Mouse (Mus musculus): Measurements from ENCODE around the gene BC048562.
A peak's percentile ranks its signal among the peaks of the same experiment; 100 is the strongest.

The BC048562 gene

DNA sequence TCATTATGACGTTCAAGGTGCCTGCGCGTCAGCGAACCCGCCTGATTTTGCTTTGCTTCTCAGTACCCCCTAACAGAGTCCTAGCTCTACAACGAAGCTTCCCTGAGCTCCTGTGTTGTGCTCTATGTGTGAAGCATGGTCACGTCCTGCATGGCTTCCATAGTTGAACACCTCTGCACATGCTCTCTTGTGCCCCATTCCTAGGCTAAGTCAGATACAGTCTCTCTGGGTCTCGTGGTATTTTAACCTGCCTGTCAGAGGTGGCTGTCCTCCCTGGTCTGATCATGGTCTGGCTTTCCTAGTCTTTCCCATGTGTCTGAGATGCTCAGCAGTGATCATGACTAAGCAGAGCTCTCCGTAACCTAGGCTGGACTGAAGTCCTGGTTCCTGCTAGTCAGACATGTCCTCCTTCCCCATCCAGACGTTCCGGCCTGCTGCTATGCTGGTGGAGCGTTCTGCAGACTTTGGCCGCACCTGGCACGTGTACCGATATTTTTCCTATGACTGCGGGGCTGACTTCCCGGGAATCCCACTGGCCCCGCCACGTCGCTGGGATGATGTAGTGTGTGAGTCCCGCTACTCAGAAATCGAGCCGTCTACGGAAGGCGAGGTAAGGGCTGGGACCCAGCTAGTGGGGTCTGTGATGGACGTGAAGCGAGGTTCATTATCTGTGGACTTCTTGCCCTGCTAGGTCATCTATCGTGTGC lies 44.7 kb downstream of the BC048562 start:
- no peak for DNase-seq

DNA sequence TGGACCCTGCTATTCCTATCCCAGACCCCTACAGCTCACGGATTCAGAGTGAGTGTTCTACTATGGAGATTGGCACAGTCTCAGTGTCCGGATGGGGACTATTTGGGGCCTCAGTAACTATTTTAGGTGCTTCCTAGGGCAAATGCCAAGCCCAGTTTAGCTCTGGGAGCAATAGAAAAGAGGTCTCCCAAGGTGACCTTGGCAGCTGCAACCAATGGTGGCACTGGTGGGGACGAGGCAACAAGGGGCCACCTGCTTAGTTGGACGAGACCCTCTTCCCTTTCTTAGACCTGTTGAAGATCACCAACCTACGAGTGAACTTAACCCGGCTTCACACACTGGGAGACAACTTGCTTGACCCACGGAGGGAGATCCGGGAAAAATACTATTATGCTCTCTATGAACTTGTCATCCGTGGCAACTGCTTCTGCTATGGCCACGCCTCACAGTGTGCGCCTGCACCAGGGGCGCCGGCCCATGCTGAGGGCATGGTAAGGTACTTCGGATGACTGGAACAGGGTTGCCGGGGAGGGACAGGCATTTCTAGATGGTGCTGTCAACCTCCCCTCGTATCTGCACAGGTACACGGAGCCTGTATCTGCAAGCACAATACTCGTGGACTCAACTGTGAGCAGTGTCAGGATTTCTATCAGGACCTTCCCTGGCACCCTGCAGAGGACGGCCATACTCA lies 45.4 kb downstream of the BC048562 start:
- DNase-seq, result no peak

DNA sequence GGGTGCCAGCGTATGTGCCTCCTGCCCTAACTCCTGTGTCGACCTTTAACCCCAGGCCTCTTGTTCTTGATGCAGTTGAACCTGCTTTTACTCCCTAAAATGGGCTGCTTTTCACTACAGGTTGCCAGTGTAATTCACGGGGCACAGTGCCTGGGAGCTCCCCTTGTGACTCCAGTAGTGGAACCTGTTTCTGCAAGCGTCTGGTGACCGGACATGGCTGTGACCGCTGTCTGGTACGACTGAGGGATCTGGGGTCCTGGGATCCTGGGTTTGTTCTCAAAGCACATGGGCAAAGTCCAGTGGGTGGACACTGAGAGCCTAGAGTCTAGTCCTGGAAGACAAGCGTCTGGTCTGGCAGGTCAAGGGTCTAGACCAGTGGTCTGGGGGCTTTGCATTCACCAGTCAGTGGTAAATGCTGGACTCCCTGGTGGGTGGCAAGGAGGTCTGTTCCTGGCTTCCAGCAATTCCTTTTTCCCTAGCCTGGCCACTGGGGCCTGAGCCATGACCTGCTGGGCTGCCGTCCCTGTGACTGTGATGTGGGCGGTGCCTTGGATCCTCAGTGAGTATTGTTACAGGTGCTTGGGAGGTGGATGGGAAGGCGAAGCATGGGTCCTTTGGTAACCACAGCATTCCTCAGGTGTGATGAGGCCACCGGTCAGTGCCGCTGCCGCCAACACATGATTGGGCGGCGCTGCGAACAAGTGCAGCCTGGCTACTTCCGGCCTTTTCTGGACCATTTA lies 46.9 kb downstream of the BC048562 start:
- DNase-seq, result no peak

DNA sequence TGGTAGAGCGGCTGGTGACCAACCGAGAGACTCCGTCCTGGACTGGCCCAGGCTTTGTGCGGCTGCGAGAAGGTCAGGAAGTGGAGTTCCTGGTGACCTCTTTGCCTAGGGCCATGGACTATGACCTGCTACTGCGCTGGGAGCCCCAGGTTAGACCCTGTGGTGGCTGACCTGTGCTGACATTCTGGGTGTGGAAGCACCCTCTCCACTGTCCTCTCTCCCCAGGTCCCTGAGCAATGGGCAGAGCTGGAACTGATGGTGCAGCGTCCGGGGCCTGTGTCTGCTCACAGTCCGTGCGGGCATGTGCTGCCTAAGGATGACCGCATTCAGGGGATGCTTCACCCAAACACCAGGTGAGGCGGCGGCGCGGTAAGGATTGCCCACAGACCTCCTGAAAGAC lies 47.7 kb downstream of the BC048562 start:
- DNase-seq, result no peak

DNA sequence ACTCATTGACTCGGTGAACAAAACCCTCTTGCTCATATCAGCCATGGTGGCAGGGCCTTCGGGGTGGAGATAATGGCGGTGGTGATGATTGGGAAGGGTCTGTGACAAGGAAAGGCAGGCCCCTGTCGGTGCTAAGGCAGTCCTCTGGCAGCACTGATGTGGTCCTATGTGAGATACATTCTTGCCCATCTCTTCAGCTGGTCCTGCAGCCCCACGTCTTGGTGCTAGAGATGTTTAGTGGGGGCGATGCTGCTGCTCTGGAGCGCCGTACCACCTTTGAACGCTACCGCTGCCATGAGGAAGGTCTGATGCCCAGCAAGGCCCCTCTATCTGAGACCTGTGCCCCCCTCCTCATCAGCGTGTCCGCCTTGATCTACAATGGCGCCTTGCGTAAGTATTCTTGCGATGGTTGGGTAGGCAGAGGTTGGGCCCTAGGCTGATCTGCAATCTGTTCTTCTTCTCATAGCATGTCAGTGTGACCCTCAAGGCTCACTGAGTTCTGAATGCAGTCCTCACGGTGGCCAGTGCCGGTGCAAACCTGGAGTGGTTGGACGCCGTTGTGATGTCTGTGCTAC lies 49.1 kb downstream of the BC048562 start:
- no peak for DNase-seq

DNA sequence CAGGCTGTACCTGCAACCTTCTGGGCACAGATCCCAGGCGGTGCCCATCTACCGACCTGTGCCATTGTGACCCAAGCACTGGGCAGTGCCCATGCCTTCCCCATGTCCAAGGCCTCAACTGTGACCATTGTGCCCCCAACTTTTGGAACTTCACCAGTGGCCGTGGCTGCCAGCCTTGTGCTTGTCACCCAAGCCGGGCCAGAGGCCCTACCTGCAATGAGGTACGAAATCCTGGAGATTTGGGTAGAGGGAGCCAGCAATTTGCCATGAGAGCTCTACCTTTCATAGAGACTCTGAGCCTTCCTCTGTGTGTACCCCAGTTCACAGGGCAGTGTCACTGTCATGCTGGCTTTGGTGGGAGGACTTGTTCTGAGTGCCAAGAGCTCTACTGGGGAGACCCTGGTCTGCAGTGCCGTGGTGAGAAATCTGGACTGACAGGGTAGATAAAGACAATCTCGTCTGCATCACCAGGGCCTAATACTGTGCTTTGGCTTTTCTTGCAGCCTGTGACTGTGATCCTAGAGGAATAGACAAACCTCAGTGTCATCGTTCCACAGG lies 50.8 kb downstream of the BC048562 start:
- DNase-seq, result no peak

DNA sequence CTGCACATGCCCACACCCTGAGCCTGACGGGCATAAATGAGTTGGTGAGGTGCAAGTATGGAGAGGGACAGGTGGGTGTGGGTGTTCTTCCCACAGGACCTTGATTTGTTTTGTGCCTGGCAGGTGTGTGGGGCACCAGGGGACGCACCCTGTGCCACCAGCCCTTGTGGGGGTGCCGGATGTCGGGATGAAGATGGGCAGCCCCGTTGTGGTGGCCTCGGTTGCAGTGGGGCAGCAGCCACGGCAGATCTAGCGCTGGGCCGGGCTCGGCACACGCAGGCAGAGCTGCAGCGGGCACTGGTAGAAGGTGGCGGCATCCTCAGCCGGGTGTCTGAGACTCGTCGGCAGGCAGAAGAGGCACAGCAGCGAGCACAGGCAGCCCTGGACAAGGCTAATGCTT lies 52.1 kb downstream of the BC048562 start:
- DNase-seq, result no peak

DNA sequence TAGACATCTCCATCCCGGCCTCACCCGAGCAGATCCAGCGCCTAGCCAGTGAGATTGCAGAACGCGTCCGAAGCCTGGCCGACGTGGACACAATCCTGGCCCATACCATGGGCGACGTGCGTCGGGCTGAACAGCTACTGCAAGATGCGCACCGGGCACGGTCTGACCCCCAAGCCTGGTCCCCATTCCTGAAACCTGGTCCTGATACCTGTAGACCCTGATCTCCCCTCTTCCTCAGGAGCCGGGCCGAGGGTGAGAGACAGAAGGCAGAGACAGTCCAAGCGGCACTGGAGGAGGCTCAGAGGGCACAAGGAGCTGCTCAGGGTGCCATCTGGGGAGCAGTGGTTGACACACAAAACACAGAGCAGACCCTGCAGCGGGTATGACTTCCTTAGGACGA lies 52.9 kb downstream of the BC048562 start:
- no peak for DNase-seq

DNA sequence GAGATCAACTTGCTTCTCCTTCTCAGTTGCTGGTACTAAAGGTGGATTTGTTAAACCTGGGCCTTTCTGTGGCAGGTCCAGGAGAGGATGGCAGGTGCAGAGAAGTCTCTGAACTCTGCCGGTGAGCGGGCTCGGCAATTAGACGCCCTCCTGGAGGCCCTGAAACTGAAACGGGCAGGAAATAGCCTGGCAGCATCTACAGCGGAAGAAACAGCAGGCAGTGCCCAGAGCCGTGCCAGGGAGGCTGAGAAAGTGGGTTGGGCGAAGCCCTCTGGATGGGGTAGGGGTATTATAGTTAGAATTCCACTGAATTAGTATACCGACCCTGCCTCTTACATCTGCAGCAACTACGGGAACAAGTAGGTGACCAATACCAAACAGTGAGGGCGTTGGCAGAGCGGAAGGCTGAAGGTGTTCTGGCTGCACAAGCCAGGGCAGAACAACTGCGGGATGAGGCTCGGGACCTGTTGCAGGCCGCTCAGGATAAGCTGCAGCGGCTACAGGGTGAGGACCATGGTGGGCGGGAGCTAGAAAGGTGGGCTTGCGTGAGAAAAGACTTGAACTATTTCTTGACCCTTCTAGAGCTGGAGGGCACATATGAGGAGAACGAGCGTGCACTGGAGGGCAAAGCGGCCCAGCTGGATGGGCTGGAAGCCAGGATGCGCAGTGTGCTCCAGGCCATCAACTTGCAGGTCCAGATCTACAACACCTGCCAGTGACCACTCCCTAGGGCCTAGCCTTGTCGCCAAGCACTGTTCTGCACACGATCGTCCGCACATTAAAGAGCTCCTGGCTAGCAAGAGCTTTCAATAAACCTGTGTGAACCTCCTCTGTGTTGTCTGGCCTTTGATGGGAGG lies 53.6 kb downstream of the BC048562 start:
- no peak for DNase-seq

DNA sequence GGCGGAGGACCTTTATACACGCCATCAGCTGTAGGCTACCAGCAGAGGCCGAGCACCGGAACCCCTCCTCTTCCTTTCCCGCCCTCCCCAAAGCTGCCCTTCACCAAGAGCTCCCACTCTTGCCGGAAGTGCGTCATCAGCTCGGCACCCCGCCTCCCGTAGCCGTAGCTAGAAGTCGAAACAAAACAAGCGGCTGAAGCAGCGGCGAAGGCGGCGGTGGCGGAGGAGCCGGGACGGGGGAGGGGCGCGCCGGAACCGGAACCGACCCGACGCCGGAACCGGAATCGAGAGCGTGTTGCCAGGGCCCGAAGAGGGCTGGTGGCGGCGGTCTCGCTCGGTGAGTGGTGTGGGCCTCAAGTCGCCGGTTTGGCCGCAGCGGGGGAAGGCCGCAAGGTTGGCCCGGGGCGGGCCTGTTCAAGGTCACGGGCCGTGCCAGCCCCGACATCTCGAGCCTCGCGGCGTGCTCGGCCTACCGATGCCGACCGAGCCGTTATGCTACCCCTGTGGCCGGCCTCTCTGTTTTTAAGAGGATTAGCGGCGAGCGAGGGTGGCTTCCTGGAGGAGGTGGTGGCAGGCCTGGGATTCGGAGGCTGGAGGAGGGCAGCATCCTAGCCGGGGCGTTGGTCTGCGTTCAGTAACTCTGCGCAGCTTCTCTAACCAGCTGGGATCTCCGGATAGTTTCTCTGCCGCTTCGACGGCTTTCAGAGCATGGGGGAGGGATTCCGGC lies 54.4 kb downstream of the BC048562 start, which contains the start of gene Usp19:
TSS of gene Usp19 (plus strand) at position 44 of the 727 bp plus-strand sequence.
- DNase-seq, result peak; percentile 93

DNA sequence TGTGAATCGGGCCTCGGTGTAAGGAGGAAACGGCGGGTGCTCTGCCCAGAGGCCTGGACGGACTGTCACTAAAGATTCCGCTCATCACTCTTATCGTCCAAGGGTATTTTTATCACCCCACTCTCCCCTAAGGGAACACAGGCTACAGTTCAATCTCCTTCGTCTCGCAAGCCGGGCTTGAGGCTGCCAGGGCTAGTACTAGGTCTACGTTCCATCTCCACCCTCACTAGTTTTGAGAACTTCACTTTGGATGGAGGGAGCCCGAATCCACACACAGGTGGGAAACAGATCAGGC lies 55.0 kb downstream of the BC048562 start:
- no peak for DNase-seq

DNA sequence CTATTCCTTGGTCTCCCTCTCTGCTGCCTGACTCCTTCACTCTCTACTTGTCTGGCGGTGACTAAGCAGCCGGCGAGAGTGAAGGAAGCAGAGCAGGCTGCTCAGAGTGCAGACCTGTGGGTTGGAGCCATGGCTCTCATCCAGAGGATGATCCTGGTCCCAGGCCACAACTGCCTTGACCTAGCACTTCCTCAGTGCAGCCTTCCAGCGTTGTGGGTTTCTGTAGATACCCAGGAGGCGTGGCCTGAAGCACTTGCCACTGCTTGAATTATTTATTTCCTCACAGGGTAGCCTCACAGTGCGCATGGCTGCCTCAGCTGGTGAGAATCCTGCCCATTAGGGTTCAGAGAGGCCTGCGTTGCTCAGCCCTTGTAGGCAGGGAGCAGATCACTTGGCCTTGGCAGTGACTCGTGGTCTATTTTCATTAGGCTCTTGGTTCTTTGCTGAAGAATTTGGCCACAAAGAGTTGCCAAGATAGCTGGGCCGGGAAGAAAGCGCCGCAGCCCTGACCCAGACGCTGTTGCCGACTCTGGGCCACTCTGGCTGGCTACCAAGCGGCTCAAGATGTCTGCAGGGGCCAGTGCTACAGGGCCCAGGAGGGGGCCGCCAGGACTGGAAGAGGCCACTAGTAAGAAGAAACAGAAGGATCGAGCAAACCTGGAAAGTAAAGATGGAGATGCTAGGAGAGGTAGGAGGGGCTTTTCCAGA lies 55.9 kb downstream of the BC048562 start:
- DNase-seq, result no peak

DNA sequence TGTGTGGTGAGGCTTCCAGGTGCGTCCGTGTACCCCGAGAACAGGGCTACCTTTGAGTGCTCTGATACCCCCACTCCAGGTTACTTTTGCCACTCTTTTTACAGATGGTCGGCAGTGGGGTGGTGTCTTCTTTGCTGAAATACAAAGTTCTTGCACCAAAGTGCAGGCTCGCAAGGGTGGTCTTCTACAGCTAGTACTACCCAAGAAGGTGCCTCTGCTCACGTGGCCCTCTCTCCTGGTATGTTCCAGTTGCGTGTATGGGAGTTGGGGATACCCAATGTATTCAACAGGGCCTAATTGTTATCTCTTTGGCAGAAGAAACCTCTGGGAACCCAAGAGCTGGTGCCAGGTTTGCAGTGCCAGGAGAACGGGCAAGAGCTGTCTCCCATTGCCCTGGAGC lies 57.0 kb downstream of the BC048562 start:
- DNase-seq, result no peak

DNA sequence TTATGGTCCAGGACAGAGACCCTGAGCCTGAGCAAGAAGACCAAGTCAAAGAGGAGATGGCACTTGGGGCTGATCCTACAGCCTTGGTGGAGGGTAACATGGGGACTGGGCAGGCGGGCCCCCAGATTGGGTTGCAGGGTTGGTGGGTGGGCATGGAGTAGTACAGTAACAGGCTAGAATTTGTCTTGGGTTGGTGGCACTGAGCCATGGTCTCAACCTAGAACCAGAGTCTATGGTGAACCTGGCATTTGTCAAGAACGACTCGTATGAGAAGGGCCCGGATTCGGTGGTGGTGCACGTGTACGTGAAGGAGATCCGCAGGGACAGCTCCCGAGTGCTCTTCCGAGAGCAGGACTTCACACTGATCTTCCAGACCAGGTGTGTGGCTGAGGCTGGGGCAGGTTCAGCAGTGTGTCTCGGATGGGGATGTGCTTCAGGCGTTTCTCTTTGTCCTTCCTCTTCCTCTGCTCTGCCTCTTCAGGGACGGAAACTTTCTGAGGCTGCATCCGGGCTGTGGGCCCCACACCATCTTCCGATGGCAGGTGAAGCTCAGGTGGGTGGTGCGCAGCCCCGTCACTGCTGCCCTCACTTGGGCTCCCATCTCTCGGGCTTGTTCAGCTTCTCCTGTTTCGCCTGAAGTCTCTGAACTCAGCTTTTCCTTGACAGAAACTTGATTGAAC lies 58.0 kb downstream of the BC048562 start:
- no peak for DNase-seq

DNA sequence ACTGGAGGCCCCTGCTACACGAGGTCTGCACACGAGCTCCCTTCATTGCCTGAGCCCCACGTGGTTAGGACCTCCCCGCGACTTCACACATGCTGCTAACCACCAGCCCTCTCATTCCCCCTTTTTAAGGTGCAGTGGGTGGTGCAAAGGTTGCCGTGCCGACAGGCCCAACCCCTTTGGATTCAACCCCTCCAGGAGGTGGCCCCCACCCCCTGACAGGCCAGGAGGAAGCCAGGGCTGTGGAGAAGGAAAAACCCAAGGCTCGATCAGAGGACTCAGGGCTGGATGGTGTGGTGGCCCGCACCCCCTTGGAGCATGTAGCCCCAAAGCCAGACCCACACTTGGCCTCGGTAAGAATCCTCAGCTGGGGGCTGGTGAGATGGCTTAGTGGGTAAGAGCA lies 58.6 kb downstream of the BC048562 start:
- no peak for DNase-seq
